36 mouse cellular contexts compared by ENCODE assay signal in the genomic region with DNA sequence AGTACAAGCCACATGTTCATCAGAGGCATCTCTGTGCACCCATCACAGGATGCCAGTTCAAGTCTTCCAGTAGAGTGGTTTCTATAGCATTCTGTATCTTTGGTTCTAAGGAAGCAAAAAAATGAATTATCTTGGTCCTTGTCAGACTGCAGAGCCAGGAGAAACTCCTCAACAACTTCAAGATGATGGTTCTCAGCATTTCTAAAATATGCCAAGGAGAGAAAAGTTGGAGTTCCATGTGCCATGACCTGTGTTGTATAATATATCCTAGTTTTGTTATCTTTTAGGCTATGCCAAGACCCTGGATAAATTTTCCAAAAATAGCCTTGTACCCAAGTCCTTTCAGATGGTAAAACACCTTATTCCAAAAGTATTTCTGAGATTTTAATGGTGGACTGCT. TPM values are rescaled to one million over a fixed set of nuclear protein-coding genes. Genes with fewer than 3 reads are reported as not detected.
DNase-seq lines count a peak whose midpoint lies in the region; ATAC-seq and TF ChIP-seq lines count a peak whose summit lies in the region.
"Had no signal": no experiment of that assay in that cellular context is flagged by ENCODE, and none has a peak within 500 bp of the region (broad histone marks: within the 10 kb centered on the region; RNA-seq: fewer than 3 reads in every experiment).

No protein-coding gene starts in this region.

- no peak for TF ChIP-seq CTCF in midbrain, postnatal 0 days (IDR thresholded peaks at IDR 0.05)

- peak; percentile 54 for DNase-seq in hindbrain, embryonic 14.5 days (ENCODE audit: low spot score)
- no peak for DNase-seq in hindbrain, embryonic 10.5 days (ENCODE audit: low spot score)
- DNase-seq in midbrain, postnatal 0 days (ENCODE audit: low spot score) = peak; percentile 30
- peak; percentile 20 for DNase-seq in NIH3T3 (ENCODE audit: low read depth)
- DNase-seq in induced T-regulatory cell, adult 2 months (ENCODE audit: low read depth) = peak; percentile 18
- DNase-seq in left cerebral cortex, postnatal 10 days (ENCODE audit: extremely low spot score in 1 of 2, low spot score in 2 of 2) = no peak
- DNase-seq: adrenal gland, postnatal 25 days; cerebellum, adult 18-20 months; gastrocnemius, postnatal 14 days; heart, adult 11 months; kidney, adult 9 months; kidney, postnatal 10 days; layer of hippocampus, postnatal 36 days; liver, embryonic 13.5 days; lung, adult 18-20 months; lung, postnatal 14 days; right cerebral cortex, adult 18-20 months; spleen, adult 18-20 months had no signal

- H3K4me3 ChIP-seq in hindbrain, embryonic 14.5 days (replicated peaks; ENCODE audit: low read length) = no peak overlapping the region
- no peak overlapping the region for H3K4me3 ChIP-seq in hindbrain, embryonic 10.5 days
- H3K4me3 ChIP-seq in midbrain, postnatal 0 days (ENCODE audit: low read depth, low read length) = no peak overlapping the region
- no peak overlapping the region for H3K4me3 ChIP-seq in midbrain, embryonic 15.5 days
- H3K4me3 ChIP-seq: embryonic facial prominence, embryonic 15.5 days; forebrain, embryonic 12.5 days; heart, embryonic 10.5 days; heart, embryonic 15.5 days; hindbrain, embryonic 15.5 days; limb, embryonic 10.5 days; limb, embryonic 15.5 days; liver, embryonic 13.5 days; neural tube, embryonic 15.5 days had no signal

- H3K27ac ChIP-seq in hindbrain, embryonic 14.5 days = no peak overlapping the region
- H3K27ac ChIP-seq in hindbrain, embryonic 10.5 days = no peak overlapping the region
- H3K27ac ChIP-seq in midbrain, postnatal 0 days (ENCODE audit: low read depth, low read length) = no peak overlapping the region
- no peak overlapping the region for H3K27ac ChIP-seq in midbrain, embryonic 15.5 days
- H3K27ac ChIP-seq: embryonic facial prominence, embryonic 15.5 days; forebrain, embryonic 12.5 days; heart, embryonic 10.5 days; heart, embryonic 15.5 days; hindbrain, embryonic 15.5 days; limb, embryonic 10.5 days; limb, embryonic 15.5 days; liver, embryonic 13.5 days; neural tube, embryonic 15.5 days had no signal

- H3K27me3 ChIP-seq in hindbrain, embryonic 14.5 days (ENCODE audit: control insufficient read depth, insufficient read depth, low read length) = peaks cover 21% of the 10 kb centered on the region
- H3K27me3 ChIP-seq in hindbrain, embryonic 10.5 days (ENCODE audit: insufficient read depth, poor library complexity, severe bottlenecking) = peaks cover 46% of the 10 kb centered on the region
- peaks cover 9% of the 10 kb centered on the region for H3K27me3 ChIP-seq in midbrain, postnatal 0 days (ENCODE audit: insufficient read depth, low read length)
- H3K27me3 ChIP-seq in midbrain, embryonic 15.5 days (replicated peaks) = peaks cover 20% of the 10 kb centered on the region

- peaks cover 9% of the 10 kb centered on the region; the same call in 1 of the 2 replicates for H3K4me1 ChIP-seq in hindbrain, embryonic 14.5 days (replicated peaks; ENCODE audit: control insufficient read depth, insufficient read depth, low read length)
- peaks cover 24% of the 10 kb centered on the region for H3K4me1 ChIP-seq in hindbrain, embryonic 10.5 days (replicated peaks)
- no peaks in the 10 kb centered on the region; the same call in 1 of the 2 replicates for H3K4me1 ChIP-seq in midbrain, postnatal 0 days (ENCODE audit: insufficient read depth, low read length)
- peaks cover 10% of the 10 kb centered on the region for H3K4me1 ChIP-seq in midbrain, embryonic 15.5 days

- intact Hi-C loops in left cerebral cortex, postnatal 10 days (cut with DNase I) = loop anchor here (10.0 kb wide), 3 partner anchors 154 to 1274 kb away; a partner anchor contains a TSS

- H3K4me2 ChIP-seq in hindbrain, embryonic 14.5 days (replicated peaks) = no peak overlapping the region
- H3K4me2 ChIP-seq in midbrain, postnatal 0 days (ENCODE audit: low read depth, low read length, poor library complexity, severe bottlenecking) = no peak overlapping the region
- no peak overlapping the region for H3K4me2 ChIP-seq in midbrain, embryonic 15.5 days
- H3K4me2 ChIP-seq: embryonic facial prominence, embryonic 15.5 days; forebrain, embryonic 12.5 days; heart, embryonic 15.5 days; hindbrain, embryonic 15.5 days; limb, embryonic 15.5 days; liver, embryonic 13.5 days; neural tube, embryonic 15.5 days had no signal

- no peak overlapping the region for H3K9ac ChIP-seq in hindbrain, embryonic 14.5 days
- H3K9ac ChIP-seq in midbrain, postnatal 0 days (replicated peaks; ENCODE audit: low read length, poor library complexity, severe bottlenecking) = no peak overlapping the region
- no peak overlapping the region for H3K9ac ChIP-seq in midbrain, embryonic 15.5 days
- H3K9ac ChIP-seq: embryonic facial prominence, embryonic 15.5 days; forebrain, embryonic 12.5 days; heart, embryonic 15.5 days; hindbrain, embryonic 15.5 days; limb, embryonic 15.5 days; liver, embryonic 13.5 days; neural tube, embryonic 15.5 days had no signal

- no peak for ATAC-seq in hindbrain, embryonic 14.5 days (ENCODE audit: low FRiP score)
- ATAC-seq in midbrain, postnatal 0 days (ENCODE audit: low FRiP score) = no peak
- ATAC-seq in midbrain, embryonic 15.5 days (replicated peaks) = no peak
- ATAC-seq: intestine, embryonic 16.5 days had no signal

- no peaks in the 10 kb centered on the region for H3K36me3 ChIP-seq in hindbrain, embryonic 14.5 days (replicated peaks; ENCODE audit: control insufficient read depth, insufficient read depth)
- no peaks in the 10 kb centered on the region for H3K36me3 ChIP-seq in hindbrain, embryonic 10.5 days
- no peaks in the 10 kb centered on the region for H3K36me3 ChIP-seq in midbrain, postnatal 0 days (ENCODE audit: insufficient read depth, low read length)
- H3K36me3 ChIP-seq in midbrain, embryonic 15.5 days (replicated peaks) = no peaks in the 10 kb centered on the region
- H3K36me3 ChIP-seq: embryonic facial prominence, embryonic 15.5 days; forebrain, embryonic 12.5 days; heart, embryonic 10.5 days; heart, embryonic 15.5 days; hindbrain, embryonic 15.5 days; limb, embryonic 10.5 days; limb, embryonic 15.5 days; liver, embryonic 13.5 days; neural tube, embryonic 15.5 days had no signal

- no peaks in the 10 kb centered on the region for H3K9me3 ChIP-seq in hindbrain, embryonic 14.5 days (ENCODE audit: control insufficient read depth, low read length)
- no peaks in the 10 kb centered on the region for H3K9me3 ChIP-seq in hindbrain, embryonic 10.5 days
- no peaks in the 10 kb centered on the region for H3K9me3 ChIP-seq in midbrain, postnatal 0 days (ENCODE audit: low read length)
- H3K9me3 ChIP-seq in midbrain, embryonic 15.5 days = no peaks in the 10 kb centered on the region
- H3K9me3 ChIP-seq: embryonic facial prominence, embryonic 15.5 days; forebrain, embryonic 12.5 days; heart, embryonic 10.5 days; heart, embryonic 15.5 days; hindbrain, embryonic 15.5 days; limb, embryonic 10.5 days; limb, embryonic 15.5 days; liver, embryonic 13.5 days; neural tube, embryonic 15.5 days had no signal

RNA-seq across cellular contexts. Expression of a gene that starts 2.9 kb away (rescaled TPM):
- not detected in 2 replicates for polyA plus RNA-seq in hindbrain, embryonic 14.5 days (2014; fragmentation: Nextera tagmentation; extraction: Ambion mirVana)
- polyA plus RNA-seq in hindbrain, embryonic 10.5 days (2016; fragmentation: Nextera tagmentation; extraction: Ambion mirVana) = not detected in 2 replicates
- not detected in 2 replicates for total RNA-seq in midbrain, postnatal 0 days (2014; rRNA removed)
- not detected in 2 replicates for polyA plus RNA-seq in midbrain, postnatal 0 days (2015; fragmentation: Nextera tagmentation; extraction: Ambion mirVana)
- not detected in 2 replicates for polyA plus RNA-seq in midbrain, embryonic 15.5 days (2015; fragmentation: Nextera tagmentation; extraction: Ambion mirVana)
- not detected for total RNA-seq in left cerebral cortex, postnatal 10 days (2021)
- total RNA-seq: adrenal gland, adult 18-20 months; adrenal gland, postnatal 25 days; CH12.LX; ES-E14; gastrocnemius, postnatal 14 days; heart, postnatal 25 days; layer of hippocampus, postnatal 36 days had no signal
- polyA plus RNA-seq: C2C12; cortical plate, adult 2 months; embryonic facial prominence, embryonic 15.5 days; forebrain, embryonic 12.5 days; heart, embryonic 10.5 days; heart, embryonic 15.5 days; hindbrain, embryonic 15.5 days; intestine, embryonic 16.5 days; large intestine, adult 2 months; limb, embryonic 10.5 days; limb, embryonic 15.5 days; liver, embryonic 13.5 days; neural tube, embryonic 15.5 days; stomach, embryonic 16.5 days had no signal

RNA-seq across cellular contexts. Expression of a gene that starts 58.7 kb away (rescaled TPM):
- polyA plus RNA-seq in hindbrain, embryonic 14.5 days (2014; fragmentation: Nextera tagmentation; extraction: Ambion mirVana) = not detected in 2 replicates
- not detected in 2 replicates for polyA plus RNA-seq in hindbrain, embryonic 10.5 days (2016; fragmentation: Nextera tagmentation; extraction: Ambion mirVana)
- not detected in 2 replicates for total RNA-seq in midbrain, postnatal 0 days (2014; rRNA removed)
- not detected in 2 replicates for polyA plus RNA-seq in midbrain, postnatal 0 days (2015; fragmentation: Nextera tagmentation; extraction: Ambion mirVana)
- not detected in 2 replicates for polyA plus RNA-seq in midbrain, embryonic 15.5 days (2015; fragmentation: Nextera tagmentation; extraction: Ambion mirVana)
- not detected for total RNA-seq in left cerebral cortex, postnatal 10 days (2021)
- total RNA-seq: adrenal gland, adult 18-20 months; adrenal gland, postnatal 25 days; CH12.LX; ES-E14; gastrocnemius, postnatal 14 days; heart, postnatal 25 days; layer of hippocampus, postnatal 36 days had no signal
- polyA plus RNA-seq: C2C12; cortical plate, adult 2 months; embryonic facial prominence, embryonic 15.5 days; forebrain, embryonic 12.5 days; heart, embryonic 10.5 days; heart, embryonic 15.5 days; hindbrain, embryonic 15.5 days; intestine, embryonic 16.5 days; large intestine, adult 2 months; limb, embryonic 10.5 days; limb, embryonic 15.5 days; liver, embryonic 13.5 days; neural tube, embryonic 15.5 days; stomach, embryonic 16.5 days had no signal

Comparison
In these comparisons a context has a peak if more than half of its experiments do, and no peak if none do; other contexts are left out.
1. DNase-seq: peak in hindbrain, embryonic 14.5 days (single experiment), midbrain, postnatal 0 days (single experiment), NIH3T3 (single experiment) and induced T-regulatory cell, adult 2 months (single experiment); none in hindbrain, embryonic 10.5 days (single experiment) and left cerebral cortex, postnatal 10 days (0 of 2).